Mouse (Mus musculus) T-cell, adult 66 days (primary cell): ENCODE measurements around the gene Olfr968. TPM values are rescaled to one million over a fixed set of nuclear protein-coding genes. Genes with fewer than 3 reads are reported as not detected.

ENCODE experiments used
- total RNA-seq, 2 experiments: library from RNA; stranded (reverse); gene quantifications; 3 replicates in 1 of 2; 4 replicates in 1 of 2; pipeline ENCODE4 v1.2.4; 2023

Gene Olfr968
- not detected for total RNA-seq

GRCm38 (mm10) chr9:39783153-39783552, at the start of gene Olfr968:
Olfr968 (minus strand) TSS chr9:39783253.

DNA sequence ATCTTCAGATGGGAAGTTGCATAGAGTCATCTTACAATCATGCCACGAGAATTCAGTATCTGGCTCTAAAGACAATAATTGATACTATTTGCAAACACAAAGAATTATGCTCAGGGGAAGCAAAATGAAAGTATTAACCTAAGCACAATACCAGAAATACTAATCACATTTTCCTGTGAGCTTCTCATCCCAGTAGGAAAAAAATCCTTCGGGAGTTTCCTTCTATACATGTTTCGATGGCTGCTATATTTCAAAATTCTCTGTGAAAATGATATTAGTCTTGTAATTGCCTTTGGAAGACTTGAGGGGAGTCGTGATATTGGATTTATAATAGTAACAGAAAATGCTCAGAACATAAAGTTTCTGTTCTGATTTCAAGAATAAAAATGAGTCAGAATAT, 25.5 kb upstream of the Olfr968 start, which contains the start of gene Olfr970:
Gene Olfr970, plus strand, starts transcription at position 301 of the 400 bp plus-strand sequence.

DNA sequence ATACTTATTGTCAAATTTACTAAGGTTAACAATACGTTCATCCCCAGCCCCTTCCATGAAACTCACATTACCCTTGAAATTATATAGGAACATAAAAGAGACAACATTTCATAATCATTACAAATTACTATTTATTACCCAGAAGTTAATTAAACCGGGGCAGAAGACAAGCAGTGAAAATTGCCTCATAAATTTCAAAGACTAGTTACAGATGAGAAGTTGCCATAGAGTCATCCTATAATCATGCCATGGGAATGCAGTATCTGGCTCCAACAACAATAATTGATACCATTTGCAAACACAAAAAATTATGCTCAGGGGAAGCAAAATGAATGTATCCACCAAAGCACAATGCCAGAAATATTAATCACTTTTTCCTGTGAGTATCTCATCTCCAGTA, 7.5 kb upstream of the Olfr968 start, which contains the start of gene Olfr969:
Gene Olfr969, plus strand, starts transcription at position 388 of the 400 bp plus-strand sequence.

GRCm38 (mm10) chr9:39745949-39746348, 37.1 kb downstream of the Olfr968 start, which contains the start of gene Olfr967:
Olfr967 (plus strand) TSS chr9:39746249.

DNA sequence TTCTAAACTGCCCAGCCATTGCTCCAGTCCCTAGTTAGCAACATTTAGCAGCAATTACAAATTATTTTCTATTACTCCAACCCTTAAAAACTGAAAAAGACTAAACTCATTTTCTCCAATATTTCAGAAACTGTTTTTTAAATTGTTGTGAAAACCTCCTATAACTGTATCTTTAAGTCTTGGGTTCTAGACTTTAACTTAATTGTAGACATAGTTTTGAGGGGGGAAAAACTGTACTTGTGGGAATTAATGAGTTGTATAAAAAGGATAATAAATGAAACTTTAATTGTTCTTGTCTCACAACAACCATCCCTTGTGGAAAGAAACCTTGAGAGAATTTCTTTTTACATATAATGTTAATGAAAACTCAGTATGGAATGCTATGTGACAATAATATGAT, 52.4 kb downstream of the Olfr968 start, which contains the start of gene Olfr150:
Gene Olfr150, plus strand, starts transcription at position 301 of the 400 bp plus-strand sequence.

Other genes starting within 250 kb of the Olfr968 start
- gene Olfr958, start 229.2 kb downstream of the Olfr968 start, total RNA-seq = not detected
- gene Olfr959, start 207.7 kb downstream of the Olfr968 start, total RNA-seq = not detected
- not detected for gene AW551984, start 178.8 kb downstream of the Olfr968 start, total RNA-seq
- gene Olfr148, start 172.6 kb downstream of the Olfr968 start, total RNA-seq = not detected
- not detected for gene Olfr960, start 161.9 kb downstream of the Olfr968 start, total RNA-seq
- gene Olfr961, start 138.2 kb downstream of the Olfr968 start, total RNA-seq = not detected
- gene Olfr963, start 116.0 kb downstream of the Olfr968 start, total RNA-seq = not detected
- gene Olfr149, start 76.1 kb downstream of the Olfr968 start, total RNA-seq = not detected
- gene Olfr965, start 71.9 kb downstream of the Olfr968 start, total RNA-seq = not detected
- not detected for gene Olfr150, start 52.3 kb downstream of the Olfr968 start, total RNA-seq
- gene Olfr967, start 37.0 kb downstream of the Olfr968 start, total RNA-seq = not detected
- gene Olfr969, start 7.7 kb upstream of the Olfr968 start, total RNA-seq = not detected
- not detected for gene Olfr970, start 25.6 kb upstream of the Olfr968 start, total RNA-seq
- not detected for gene Olfr971, start 53.6 kb upstream of the Olfr968 start, total RNA-seq
- gene Olfr972, start 83.2 kb upstream of the Olfr968 start, total RNA-seq = not detected
- gene Olfr229, start 124.1 kb upstream of the Olfr968 start, total RNA-seq = not detected
- not detected for gene Olfr974, start 154.2 kb upstream of the Olfr968 start, total RNA-seq
- gene Olfr975, start 168.8 kb upstream of the Olfr968 start, total RNA-seq = not detected
- not detected for gene Olfr976, start 177.9 kb upstream of the Olfr968 start, total RNA-seq
- not detected for gene Olfr978, start 208.9 kb upstream of the Olfr968 start, total RNA-seq
- gene Olfr979, start 220.2 kb upstream of the Olfr968 start, total RNA-seq = not detected
- not detected for gene Olfr980, start 226.3 kb upstream of the Olfr968 start, total RNA-seq
- not detected for gene Olfr981, start 238.2 kb upstream of the Olfr968 start, total RNA-seq